Mouse (Mus musculus): ENCODE measurements around the gene Bcorl1. TPM values are rescaled to one million over a fixed set of nuclear protein-coding genes. Genes with fewer than 3 reads are reported as not detected.

Bcorl1 gene
- polyA plus RNA-seq, 1 experiment from 2014 or later: 5.1 TPM

DNA sequence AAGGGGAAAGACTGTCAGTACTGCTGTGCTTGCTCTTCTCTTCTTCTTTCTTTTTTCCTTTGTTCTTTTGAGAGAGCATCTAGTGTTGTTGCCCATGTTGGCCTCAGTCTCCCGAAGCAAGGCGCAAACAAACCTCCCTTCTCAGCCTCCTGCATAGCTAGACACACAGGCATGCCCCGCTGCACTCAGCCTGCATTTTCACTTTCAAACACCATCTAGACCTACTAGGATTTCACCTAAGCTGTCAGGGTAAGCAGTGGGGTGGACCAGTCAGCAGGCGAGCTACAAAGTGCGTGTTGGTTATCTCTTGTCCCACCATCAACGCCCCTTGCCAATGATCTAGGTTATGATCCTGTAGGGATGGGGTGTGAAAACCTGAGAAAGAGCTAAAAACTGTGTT is 100.4 kb downstream of the Bcorl1 start:
- H3K4me1 ChIP-seq (ENCODE audit: control insufficient read depth, insufficient read depth, low read length): no peaks in the 10 kb centered on the region
- no peaks in the 10 kb centered on the region for H3K27me3 ChIP-seq (ENCODE audit: control insufficient read depth, insufficient read depth, low read length)
- no peak for DNase-seq (ENCODE audit: low spot score)
- H3K36me3 ChIP-seq (ENCODE audit: control insufficient read depth, insufficient read depth, low read length): no peaks in the 10 kb centered on the region
- H3K9ac ChIP-seq (ENCODE audit: low read length): no peak overlapping the region
- no peaks in the 10 kb centered on the region for H3K9me3 ChIP-seq (ENCODE audit: control insufficient read depth, low read length)
- no peak overlapping the region for H3K4me3 ChIP-seq (ENCODE audit: low read depth, low read length)
- no peak for ATAC-seq (ENCODE audit: insufficient read depth, low FRiP score, low TSS enrichment)
- no peak overlapping the region for H3K4me2 ChIP-seq (ENCODE audit: low read depth)
- 92% methylated on average over 6 of the region's 6 CpGs for WGBS
- H3K27ac ChIP-seq (ENCODE audit: low read depth, low read length): no peak overlapping the region

DNA sequence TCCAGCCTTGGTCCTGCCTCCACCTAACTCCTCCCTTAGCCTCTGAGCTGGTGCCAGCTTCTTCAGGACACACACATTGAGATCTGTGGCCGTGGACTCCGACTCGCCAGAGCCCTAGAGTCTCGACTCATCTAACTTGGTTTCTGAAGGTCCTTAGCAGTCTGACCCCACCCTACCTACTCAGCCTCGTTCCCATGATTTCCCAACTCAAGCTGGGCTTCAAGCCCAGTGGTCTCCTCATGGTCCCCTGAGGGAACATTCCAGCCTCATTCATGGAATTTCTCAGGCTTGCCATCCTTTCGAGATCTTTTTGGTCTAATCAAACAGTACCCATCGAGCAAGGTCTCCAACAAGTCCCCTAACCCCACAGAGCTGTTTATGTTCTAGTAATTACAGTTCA is 100.8 kb downstream of the Bcorl1 start:
- H3K9me3 ChIP-seq (ENCODE audit: control insufficient read depth, low read length): no peaks in the 10 kb centered on the region
- ATAC-seq (ENCODE audit: insufficient read depth, low FRiP score, low TSS enrichment): no peak
- no peak overlapping the region for H3K4me3 ChIP-seq (ENCODE audit: low read depth, low read length)
- H3K27me3 ChIP-seq (ENCODE audit: control insufficient read depth, insufficient read depth, low read length): no peaks in the 10 kb centered on the region
- H3K4me2 ChIP-seq (ENCODE audit: low read depth): no peak overlapping the region
- H3K36me3 ChIP-seq (ENCODE audit: control insufficient read depth, insufficient read depth, low read length): no peaks in the 10 kb centered on the region
- H3K27ac ChIP-seq (ENCODE audit: low read depth, low read length): no peak overlapping the region
- no peaks in the 10 kb centered on the region for H3K4me1 ChIP-seq (ENCODE audit: control insufficient read depth, insufficient read depth, low read length)
- 86% methylated on average over 7 of the region's 7 CpGs for WGBS
- DNase-seq (ENCODE audit: low spot score): no peak
- no peak overlapping the region for H3K9ac ChIP-seq (ENCODE audit: low read length)

DNA sequence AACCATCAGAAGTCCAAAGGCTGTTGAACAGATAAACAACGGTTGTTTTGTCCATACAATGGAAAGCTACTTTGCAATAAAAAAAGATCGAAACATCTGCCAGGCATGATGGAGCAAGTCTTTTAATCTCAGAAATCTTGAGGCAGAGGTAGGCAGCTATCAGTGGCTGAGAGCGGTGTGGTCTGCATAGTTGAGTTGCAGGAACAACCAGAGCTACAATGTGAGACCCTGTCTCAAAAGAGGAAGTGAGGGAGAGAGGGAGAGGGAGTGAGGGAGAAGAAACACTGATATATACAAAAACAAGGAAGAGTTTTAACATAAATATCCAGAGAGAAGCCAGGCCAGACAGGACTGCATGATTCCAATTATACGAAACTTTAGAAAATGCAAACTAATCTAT is 103.5 kb downstream of the Bcorl1 start:
- ATAC-seq (ENCODE audit: insufficient read depth, low FRiP score, low TSS enrichment): no peak

DNA sequence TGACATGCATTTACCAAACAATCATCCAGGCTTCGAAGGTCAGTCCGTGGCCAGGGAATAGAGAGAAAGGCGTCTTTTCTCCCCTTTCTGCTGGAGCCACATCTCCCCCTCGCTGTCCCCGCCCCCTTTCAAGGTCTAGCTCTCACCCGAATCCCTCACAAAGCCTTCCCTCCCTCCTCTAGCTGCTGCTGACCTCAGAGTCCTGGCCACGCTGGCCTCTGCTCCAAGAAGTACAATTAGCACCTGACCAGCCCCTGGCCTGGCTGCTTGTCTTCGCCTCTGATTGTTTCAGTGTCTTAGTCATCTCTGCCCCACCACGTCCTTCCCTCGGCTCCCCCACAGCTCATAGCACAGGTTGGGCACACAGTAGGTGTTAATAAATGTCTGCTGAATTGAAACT is 108.5 kb downstream of the Bcorl1 start:
- DNase-seq (ENCODE audit: low spot score): no peak
- 22% methylated on average over 9 of the region's 10 CpGs for WGBS
- H3K9ac ChIP-seq (ENCODE audit: low read length): no peak overlapping the region
- peaks cover 16% of the 10 kb centered on the region for H3K27me3 ChIP-seq (ENCODE audit: control insufficient read depth, insufficient read depth, low read length)
- H3K36me3 ChIP-seq (ENCODE audit: control insufficient read depth, insufficient read depth, low read length): no peaks in the 10 kb centered on the region
- H3K9me3 ChIP-seq (ENCODE audit: control insufficient read depth, low read length): no peaks in the 10 kb centered on the region
- no peak overlapping the region for H3K4me2 ChIP-seq (ENCODE audit: low read depth)
- no peaks in the 10 kb centered on the region for H3K4me1 ChIP-seq (ENCODE audit: control insufficient read depth, insufficient read depth, low read length)
- no peak overlapping the region for H3K4me3 ChIP-seq (ENCODE audit: low read depth, low read length)
- ATAC-seq (ENCODE audit: insufficient read depth, low FRiP score, low TSS enrichment): no peak
- H3K27ac ChIP-seq (ENCODE audit: low read depth, low read length): no peak overlapping the region

More for the DNA sequence above, 103.5 kb downstream of the Bcorl1 start:
- H3K4me1 ChIP-seq (ENCODE audit: control insufficient read depth, insufficient read depth, low read length): no peaks in the 10 kb centered on the region
- H3K4me3 ChIP-seq (ENCODE audit: low read depth, low read length): no peak overlapping the region
- no peaks in the 10 kb centered on the region for H3K27me3 ChIP-seq (ENCODE audit: control insufficient read depth, insufficient read depth, low read length)
- 91% methylated on average over 4 of the region's 4 CpGs for WGBS
- H3K9me3 ChIP-seq (ENCODE audit: control insufficient read depth, low read length): no peaks in the 10 kb centered on the region
- H3K27ac ChIP-seq (ENCODE audit: low read depth, low read length): no peak overlapping the region
- H3K9ac ChIP-seq (ENCODE audit: low read length): no peak overlapping the region
- no peak for DNase-seq (ENCODE audit: low spot score)
- no peaks in the 10 kb centered on the region for H3K36me3 ChIP-seq (ENCODE audit: control insufficient read depth, insufficient read depth, low read length)
- H3K4me2 ChIP-seq (ENCODE audit: low read depth): no peak overlapping the region

DNA sequence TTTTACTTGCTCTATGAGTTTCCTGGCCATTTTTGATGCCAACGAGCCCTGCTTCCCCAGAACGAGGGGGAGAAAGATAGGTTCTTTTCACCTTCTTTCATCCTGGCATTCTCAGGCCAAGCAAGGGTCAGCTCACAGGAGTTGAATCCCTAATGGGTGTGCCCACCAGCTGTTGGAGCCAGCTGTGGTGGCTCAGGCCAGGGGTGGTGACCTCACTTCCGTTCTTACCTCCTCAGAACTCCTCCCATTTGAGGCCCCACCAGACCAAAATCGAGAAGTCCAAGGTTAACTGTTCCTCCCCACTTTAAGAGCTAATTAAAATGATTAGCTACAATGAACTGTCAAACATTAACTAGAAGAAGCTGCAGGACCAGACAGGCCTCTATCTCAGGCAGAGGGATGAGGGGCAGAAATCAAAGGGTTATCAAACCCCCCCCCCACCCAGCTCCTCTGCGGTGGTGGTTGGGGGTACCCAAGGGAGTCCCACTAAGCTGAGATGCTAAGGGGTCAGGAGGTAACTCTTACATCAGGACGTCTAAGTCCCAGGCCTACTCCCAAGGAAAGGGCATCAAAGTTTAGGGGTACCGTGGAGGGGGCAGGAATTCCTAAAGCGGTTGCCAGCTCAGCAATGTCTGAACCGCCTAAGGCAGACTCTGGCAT is 111.2 kb downstream of the Bcorl1 start:
- Histone ChIP-seq H3K27ac (ENCODE audit: low read depth, low read length) (no peak overlapping the region), H3K27me3 (ENCODE audit: control insufficient read depth, insufficient read depth, low read length) (peaks cover 16% of the 10 kb centered on the region), H3K36me3 (ENCODE audit: control insufficient read depth, insufficient read depth, low read length) (no peaks in the 10 kb centered on the region), H3K4me1 (ENCODE audit: control insufficient read depth, insufficient read depth, low read length) (no peaks in the 10 kb centered on the region), H3K4me2 (ENCODE audit: low read depth) (peak overlapping the region; percentile 36; the same call in 1 of the 2 replicates), H3K4me3 (ENCODE audit: low read depth, low read length) (no peak overlapping the region; the same call in 1 of the 2 replicates), H3K9me3 (ENCODE audit: control insufficient read depth, low read length) (no peaks in the 10 kb centered on the region), H3K9ac (ENCODE audit: low read length) (no peak overlapping the region)
- ATAC-seq (ENCODE audit: insufficient read depth, low FRiP score, low TSS enrichment) (no peak), DNase-seq (ENCODE audit: low spot score) (no peak)
- WGBS: 34% methylated on average over 9 of the region's 9 CpGs

DNA sequence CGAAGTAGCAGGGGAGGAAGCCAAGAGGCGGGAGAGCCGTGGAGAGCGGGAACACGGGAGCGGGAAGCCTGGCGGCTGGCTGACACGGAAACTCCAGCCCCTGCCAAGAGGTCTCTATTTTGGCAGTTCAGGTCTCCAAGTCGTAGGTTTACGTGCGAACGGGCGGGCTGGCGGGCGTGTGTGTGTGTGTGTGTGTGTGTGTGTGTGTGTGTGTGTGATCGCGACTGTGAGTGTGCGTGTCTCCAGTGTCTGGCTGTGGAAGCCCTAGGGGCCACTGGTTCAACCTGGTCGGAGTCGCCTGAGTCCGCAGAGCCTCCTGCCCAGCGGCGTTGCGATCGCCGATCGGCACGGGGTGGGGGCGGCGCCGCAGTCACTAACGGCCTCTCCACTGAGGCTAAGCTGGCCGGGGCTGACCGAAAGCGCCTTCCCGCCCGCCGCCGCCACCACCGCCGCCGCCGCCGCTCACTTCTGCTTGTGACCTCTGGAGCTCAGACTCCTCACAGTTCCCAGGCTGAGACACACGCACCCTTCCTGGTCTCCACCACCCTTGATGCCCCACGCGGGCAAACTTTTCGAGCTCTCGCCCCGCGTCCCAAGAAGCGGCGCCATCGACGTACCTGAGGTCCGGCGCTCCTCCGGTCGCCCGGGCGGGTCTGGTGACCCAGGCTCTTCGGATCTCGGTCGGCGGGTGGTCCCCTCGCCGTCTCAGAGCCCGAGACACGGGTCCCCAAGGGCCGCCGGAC is 111.9 kb downstream of the Bcorl1 start:
- no peaks in the 10 kb centered on the region for H3K4me1 ChIP-seq (ENCODE audit: control insufficient read depth, insufficient read depth, low read length)
- H3K4me3 ChIP-seq (ENCODE audit: low read depth, low read length): peak overlapping the region; percentile 33
- H3K27me3 ChIP-seq (ENCODE audit: control insufficient read depth, insufficient read depth, low read length): peaks cover 16% of the 10 kb centered on the region
- DNase-seq (ENCODE audit: low spot score) (peak; percentile 25), ATAC-seq (ENCODE audit: insufficient read depth, low FRiP score, low TSS enrichment) (no peak)
- no peak overlapping the region for H3K9ac ChIP-seq (ENCODE audit: low read length)
- WGBS: 24% methylated on average over 44 of the region's 71 CpGs
- no peaks in the 10 kb centered on the region for H3K36me3 ChIP-seq (ENCODE audit: control insufficient read depth, insufficient read depth, low read length)
- H3K9me3 ChIP-seq (ENCODE audit: control insufficient read depth, low read length): no peaks in the 10 kb centered on the region
- H3K4me2 ChIP-seq (ENCODE audit: low read depth): peak overlapping the region; percentile 36
- no peak overlapping the region for H3K27ac ChIP-seq (ENCODE audit: low read depth, low read length)

DNA sequence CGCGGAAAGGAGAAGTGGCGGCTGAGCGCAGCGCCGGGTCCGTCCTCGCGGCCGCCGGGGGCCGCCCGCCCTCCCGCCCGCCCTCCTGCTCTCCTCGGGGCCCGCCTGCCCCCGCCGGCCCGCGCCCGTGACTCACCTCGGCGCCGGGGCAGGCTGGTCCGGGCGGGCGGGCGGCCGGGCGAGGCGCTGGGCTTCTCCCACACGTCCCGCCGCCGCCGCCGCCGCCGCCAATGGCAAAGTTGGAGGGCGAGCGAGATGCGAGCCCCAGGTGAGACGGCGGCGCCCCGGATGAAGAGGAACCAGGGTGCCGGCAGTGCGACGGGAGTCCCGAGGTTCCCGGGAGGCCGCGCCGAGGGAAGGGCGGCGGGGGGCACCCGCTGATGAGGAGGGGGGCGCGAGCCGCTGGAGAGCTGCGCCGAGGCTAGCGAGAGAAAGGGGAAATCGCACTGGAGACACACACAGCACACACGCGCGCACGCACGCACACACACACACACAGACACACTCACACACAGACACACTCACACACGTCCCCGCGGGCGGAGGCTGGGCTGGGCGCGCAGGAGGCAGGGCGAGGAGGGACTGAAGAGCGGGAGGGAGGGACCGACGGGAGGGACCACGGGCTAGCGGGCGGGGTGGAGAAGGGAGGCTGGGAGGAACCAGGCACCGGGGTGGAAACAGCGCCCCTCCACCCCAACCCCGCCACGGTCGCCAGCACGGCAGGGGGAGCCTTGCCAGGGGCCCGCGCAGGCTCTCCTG is 112.8 kb downstream of the Bcorl1 start:
- peak overlapping the region; percentile 36 for H3K4me2 ChIP-seq (ENCODE audit: low read depth)
- no peaks in the 10 kb centered on the region for H3K4me1 ChIP-seq (ENCODE audit: control insufficient read depth, insufficient read depth, low read length)
- peaks cover 16% of the 10 kb centered on the region for H3K27me3 ChIP-seq (ENCODE audit: control insufficient read depth, insufficient read depth, low read length)
- DNase-seq (ENCODE audit: low spot score) (peak; percentile 39), ATAC-seq (ENCODE audit: insufficient read depth, low FRiP score, low TSS enrichment) (0 out of 2 replicates have a peak, but pooled peaks have one; percentile 53)
- 14% methylated on average over 40 of the region's 91 CpGs for WGBS
- peak overlapping the region; percentile 33 for H3K4me3 ChIP-seq (ENCODE audit: low read depth, low read length)
- no peak overlapping the region for H3K27ac ChIP-seq (ENCODE audit: low read depth, low read length)
- H3K9me3 ChIP-seq (ENCODE audit: control insufficient read depth, low read length): no peaks in the 10 kb centered on the region
- H3K9ac ChIP-seq (ENCODE audit: low read length): no peak overlapping the region
- no peaks in the 10 kb centered on the region for H3K36me3 ChIP-seq (ENCODE audit: control insufficient read depth, insufficient read depth, low read length)

DNA sequence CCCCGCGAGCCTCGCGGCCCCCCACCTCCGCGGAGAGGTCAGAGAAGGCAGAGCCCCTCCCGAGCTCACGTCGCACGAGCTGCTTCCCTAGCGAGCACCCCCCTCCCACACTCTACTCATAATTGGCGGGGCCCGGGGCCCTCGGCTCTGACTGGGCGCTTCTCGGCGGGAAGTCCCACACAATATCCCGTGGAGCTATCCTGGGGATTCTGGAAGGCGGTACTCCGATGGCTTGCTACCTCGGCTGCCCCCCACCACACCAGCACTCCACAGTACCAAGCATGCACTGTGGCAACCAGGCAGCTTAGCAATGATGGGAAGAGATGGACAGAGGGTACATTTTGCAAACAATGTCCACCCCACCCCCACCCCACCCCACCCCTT is 113.3 kb downstream of the Bcorl1 start:
- Histone ChIP-seq H3K4me2 (ENCODE audit: low read depth) (peak overlapping the region; percentile 36), H3K27me3 (ENCODE audit: control insufficient read depth, insufficient read depth, low read length) (peaks cover 16% of the 10 kb centered on the region), H3K4me3 (ENCODE audit: low read depth, low read length) (peak overlapping the region; percentile 33), H3K36me3 (ENCODE audit: control insufficient read depth, insufficient read depth, low read length) (no peaks in the 10 kb centered on the region), H3K4me1 (ENCODE audit: control insufficient read depth, insufficient read depth, low read length) (no peaks in the 10 kb centered on the region), H3K9me3 (ENCODE audit: control insufficient read depth, low read length) (no peaks in the 10 kb centered on the region), H3K27ac (ENCODE audit: low read depth, low read length) (no peak overlapping the region), H3K9ac (ENCODE audit: low read length) (no peak overlapping the region)
- no peak for ATAC-seq (ENCODE audit: insufficient read depth, low FRiP score, low TSS enrichment)
- WGBS: 26% methylated on average over 12 of the region's 21 CpGs
- DNase-seq (ENCODE audit: low spot score): no peak

Data from neural tube, embryonic 11.5 days (tissue).